ENCODE assay signal across 7 mouse cellular contexts in genomic region chr7:98361063-98361652, GRCm38 (mm10). TPM values are rescaled to one million over a fixed set of nuclear protein-coding genes. Genes with fewer than 3 reads are reported as not detected.
A peak's percentile ranks its signal among the peaks of the same experiment; 100 is the strongest.
DNase-seq lines count a peak whose midpoint lies in the region; ATAC-seq lines count a peak whose summit lies in the region.

Gene Tsku, minus strand, starts transcription at chr7:98361328.

- H3K9ac ChIP-seq in midbrain, embryonic 12.5 days (replicated peaks): peak within 1 kb of the TSS; percentile 79

- H3K4me3 ChIP-seq in embryonic facial prominence, embryonic 10.5 days: peak within 1 kb of the TSS; percentile 75
- H3K4me3 ChIP-seq in limb, embryonic 10.5 days: peak within 1 kb of the TSS; percentile 88
- H3K4me3 ChIP-seq in midbrain, embryonic 12.5 days: peak within 1 kb of the TSS; percentile 83

- peaks cover 56% of the 10 kb centered on the region for H3K4me1 ChIP-seq in embryonic facial prominence, embryonic 10.5 days
- peaks cover 53% of the 10 kb centered on the region for H3K4me1 ChIP-seq in limb, embryonic 10.5 days
- peaks cover 34% of the 10 kb centered on the region for H3K4me1 ChIP-seq in midbrain, embryonic 12.5 days

- peak within 1 kb of the TSS; percentile 92 for H3K27ac ChIP-seq in embryonic facial prominence, embryonic 10.5 days (replicated peaks)
- H3K27ac ChIP-seq in limb, embryonic 10.5 days: peak within 1 kb of the TSS; percentile 95
- H3K27ac ChIP-seq in midbrain, embryonic 12.5 days (replicated peaks): peak within 1 kb of the TSS; percentile 77

- ATAC-seq in granulocyte monocyte progenitor cell, adult 5-6 weeks (replicated peaks; ENCODE audit: poor library complexity, severe bottlenecking): peak; percentile 61
- ATAC-seq in midbrain, embryonic 12.5 days (ENCODE audit: low FRiP score, low read depth): peak; percentile 93

- H3K9me3 ChIP-seq in embryonic facial prominence, embryonic 10.5 days: peaks cover 4% of the 10 kb centered on the region; the same call in 1 of the 2 replicates
- H3K9me3 ChIP-seq in limb, embryonic 10.5 days (replicated peaks): no peaks in the 10 kb centered on the region
- H3K9me3 ChIP-seq in midbrain, embryonic 12.5 days: no peaks in the 10 kb centered on the region

- peak; percentile 95 for DNase-seq in adrenal gland, postnatal 14 days
- DNase-seq in embryonic facial prominence, embryonic 10.5 days (ENCODE audit: low spot score): peak; percentile 97
- DNase-seq in kidney, adult 11 months: peak; percentile 88
- DNase-seq in limb, embryonic 10.5 days (ENCODE audit: low spot score): peak; percentile 98
- peak; percentile 35 for DNase-seq in spleen, postnatal 36 days (ENCODE audit: low spot score in 2 of 2)

- peaks cover 12% of the 10 kb centered on the region; the same call in 1 of the 2 replicates for H3K36me3 ChIP-seq in embryonic facial prominence, embryonic 10.5 days (replicated peaks)
- H3K36me3 ChIP-seq in limb, embryonic 10.5 days: 0 out of 2 replicates have a peak, but pooled peaks cover 7% of the 10 kb centered on the region
- no peaks in the 10 kb centered on the region for H3K36me3 ChIP-seq in midbrain, embryonic 12.5 days

- H3K27me3 ChIP-seq in embryonic facial prominence, embryonic 10.5 days (replicated peaks; ENCODE audit: low read depth, poor library complexity, severe bottlenecking): no peaks in the 10 kb centered on the region
- H3K27me3 ChIP-seq in limb, embryonic 10.5 days (ENCODE audit: low read depth, poor library complexity, severe bottlenecking): no peaks in the 10 kb centered on the region
- H3K27me3 ChIP-seq in midbrain, embryonic 12.5 days: peaks cover 10% of the 10 kb centered on the region; the same call in 1 of the 2 replicates

- WGBS in embryonic facial prominence, embryonic 10.5 days: under 1% methylated on average over 52 of the region's 52 CpGs
- under 1% methylated on average over 52 of the region's 52 CpGs for WGBS in limb, embryonic 10.5 days
- under 1% methylated on average over 52 of the region's 52 CpGs for WGBS in midbrain, embryonic 12.5 days

- H3K4me2 ChIP-seq in midbrain, embryonic 12.5 days (replicated peaks): peak within 1 kb of the TSS; percentile 97

RNA-seq across cellular contexts. Expression of gene Tsku, which starts in this region (rescaled TPM):
- total RNA-seq in adrenal gland, postnatal 14 days (2021): 12.3 and 13.2 TPM in 2 replicates
- 9.7 and 10.9 TPM in 2 replicates for polyA plus RNA-seq in embryonic facial prominence, embryonic 10.5 days (2016; fragmentation: Nextera tagmentation; extraction: Ambion mirVana)
- 0.43 TPM in 1 of 2 replicates, not detected in the other for total RNA-seq in granulocyte monocyte progenitor cell, adult 5-6 weeks (2014; fragmentation: Nextera tagmentation)
- not detected in 2 replicates for total RNA-seq in granulocyte monocyte progenitor cell, adult 5-6 weeks (2017)
- polyA plus RNA-seq in limb, embryonic 10.5 days (2016; fragmentation: Nextera tagmentation; extraction: Ambion mirVana): 9.5 and 11.2 TPM in 2 replicates
- polyA plus RNA-seq in midbrain, embryonic 12.5 days (2016; fragmentation: Nextera tagmentation; extraction: Ambion mirVana): 6.8 and 9.1 TPM in 2 replicates

Comparison
In these comparisons a context has a peak if more than half of its experiments do, and no peak if none do; other contexts are left out.
1. Peak in every context shown above with its lines: DNase-seq, ATAC-seq, H3K4me3 ChIP-seq and H3K27ac ChIP-seq.
2. Peak in ATAC-seq in granulocyte monocyte progenitor cell, adult 5-6 weeks; RNA of the gene not detected or under 1 TPM.
3. DNase-seq: peak in every context shown above with its lines; median percentile 98 in limb, embryonic 10.5 days; 97 in embryonic facial prominence, embryonic 10.5 days; 95 in adrenal gland, postnatal 14 days; 88 in kidney, adult 11 months; 35 in spleen, postnatal 36 days.